Mouse (Mus musculus): ENCODE data around the gene Dcaf4. TPM values are rescaled to one million over a fixed set of nuclear protein-coding genes. Genes with fewer than 3 reads are reported as not detected.

Gene Dcaf4
- polyA plus RNA-seq, 1 experiment from 2014 or later, result 23.3 TPM

- Histone ChIP-seq H3K27ac (replicated peaks) (no peak overlapping the region), H3K4me3 (no peak overlapping the region), H3K9ac (no peak overlapping the region), H3K4me2 (no peak overlapping the region), H3K27me3 (replicated peaks) (no peaks in the 10 kb centered on the region), H3K9me3 (no peaks in the 10 kb centered on the region), H3K4me1 (peaks cover 31% of the 10 kb centered on the region), H3K36me3 (peaks cover 55% of the 10 kb centered on the region)
- no peak for ATAC-seq (ENCODE audit: extremely low read depth, insufficient number of reproducible peaks, low FRiP score, low TSS enrichment)
- WGBS, result 80% methylated on average over 3 of the region's 3 CpGs
Observed at GRCm38 (mm10) chr12:83580283-83580682, 60.0 kb downstream of the Dcaf4 start.

GRCm38 (mm10) chr12:83582106-83582505 is 61.8 kb downstream of the Dcaf4 start:
- Histone ChIP-seq H3K27ac (replicated peaks) (no peak overlapping the region), H3K27me3 (replicated peaks) (no peaks in the 10 kb centered on the region), H3K9ac (no peak overlapping the region), H3K4me3 (no peak overlapping the region), H3K36me3 (peaks cover 55% of the 10 kb centered on the region), H3K4me2 (no peak overlapping the region), H3K9me3 (no peaks in the 10 kb centered on the region), H3K4me1 (peaks cover 31% of the 10 kb centered on the region)
- no peak for ATAC-seq (ENCODE audit: extremely low read depth, insufficient number of reproducible peaks, low FRiP score, low TSS enrichment)
- WGBS, result 69% methylated on average over 4 of the region's 4 CpGs

GRCm38 (mm10) chr12:83582747-83583146 is 62.5 kb downstream of the Dcaf4 start:
- no peak overlapping the region for H3K9ac ChIP-seq

GRCm38 (mm10) chr12:83586628-83587027 is 66.4 kb downstream of the Dcaf4 start:
- Histone ChIP-seq H3K27ac (replicated peaks) (no peak overlapping the region), H3K27me3 (replicated peaks) (no peaks in the 10 kb centered on the region), H3K9ac (no peak overlapping the region), H3K9me3 (no peaks in the 10 kb centered on the region), H3K4me3 (no peak overlapping the region), H3K4me2 (no peak overlapping the region), H3K36me3 (peaks cover 87% of the 10 kb centered on the region), H3K4me1 (no peaks in the 10 kb centered on the region)
- WGBS, result 96% methylated on average over 5 of the region's 5 CpGs
- ATAC-seq (ENCODE audit: extremely low read depth, insufficient number of reproducible peaks, low FRiP score, low TSS enrichment), result no peak

More at GRCm38 (mm10) chr12:83582747-83583146, 62.5 kb downstream of the Dcaf4 start:
- no peak overlapping the region for H3K4me2 ChIP-seq
- H3K27ac ChIP-seq (replicated peaks), result no peak overlapping the region
- 82% methylated on average over 4 of the region's 4 CpGs for WGBS
- no peak overlapping the region for H3K4me3 ChIP-seq
- no peak for ATAC-seq (ENCODE audit: extremely low read depth, insufficient number of reproducible peaks, low FRiP score, low TSS enrichment)
- H3K9me3 ChIP-seq, result no peaks in the 10 kb centered on the region
- H3K27me3 ChIP-seq (replicated peaks), result no peaks in the 10 kb centered on the region
- peaks cover 31% of the 10 kb centered on the region for H3K4me1 ChIP-seq
- peaks cover 55% of the 10 kb centered on the region for H3K36me3 ChIP-seq

Other genes with a start within 250 kb of the Dcaf4 start
- 18.8 and 23.1 TPM in 2 replicates for gene Dpf3, start 32.8 kb upstream of the Dcaf4 start, polyA plus RNA-seq (2015; fragmentation: Nextera tagmentation; extraction: Ambion mirVana)
- gene Zfyve1, start 76.8 kb downstream of the Dcaf4 start, polyA plus RNA-seq (2015; fragmentation: Nextera tagmentation; extraction: Ambion mirVana), result 14.6 and 15.9 TPM in 2 replicates
- 151 and 168 TPM in 2 replicates for gene Rbm25, start 110.8 kb downstream of the Dcaf4 start, polyA plus RNA-seq (2015; fragmentation: Nextera tagmentation; extraction: Ambion mirVana)
- 40.7 and 42.5 TPM in 2 replicates for gene Psen1, start 167.7 kb downstream of the Dcaf4 start, polyA plus RNA-seq (2015; fragmentation: Nextera tagmentation; extraction: Ambion mirVana)
- 0.17 and 0.33 TPM in 2 replicates for gene Papln, start 243.2 kb downstream of the Dcaf4 start, polyA plus RNA-seq (2015; fragmentation: Nextera tagmentation; extraction: Ambion mirVana)

All from heart, embryonic 13.5 days (tissue).